Mouse (Mus musculus): ENCODE measurements around the gene Ngef.
"Not testable (repeated sequence)": the region's sequence is repeated elsewhere in the genome, so short reads cannot be mapped to it uniquely, and the experiment has no call there.

Ngef gene

GRCm38 (mm10) chr1:87471914-87472313, 101.8 kb downstream of the Ngef start:
- no peak for DNase-seq (ENCODE audit: low spot score)

GRCm38 (mm10) chr1:87469971-87470370, 103.7 kb downstream of the Ngef start, which contains the start of gene Snorc:
TSS of gene Snorc (plus strand) at chr1:87470271.
- not testable (repeated sequence) for DNase-seq (ENCODE audit: low spot score)

- DNase-seq (ENCODE audit: low spot score): no peak
These were observed 105.3 kb downstream of the Ngef start for GRCm38 (mm10) chr1:87468321-87468720.

GRCm38 (mm10) chr1:87467469-87467868, 106.2 kb downstream of the Ngef start:
- no peak for DNase-seq (ENCODE audit: low spot score)

- not testable (repeated sequence) for DNase-seq (ENCODE audit: low spot score)
These were observed 113.8 kb downstream of the Ngef start for GRCm38 (mm10) chr1:87459856-87460255.

GRCm38 (mm10) chr1:87458045-87458444, 115.6 kb downstream of the Ngef start:
- no peak for DNase-seq (ENCODE audit: low spot score)

- DNase-seq (ENCODE audit: low spot score): no peak
These were observed 117.2 kb downstream of the Ngef start for GRCm38 (mm10) chr1:87456425-87456824.

- no peak for DNase-seq (ENCODE audit: low spot score)
These were observed 124.2 kb downstream of the Ngef start for GRCm38 (mm10) chr1:87449432-87449831.

- peak; percentile 52 for DNase-seq (ENCODE audit: low spot score)
These were observed 126.2 kb downstream of the Ngef start for GRCm38 (mm10) chr1:87447183-87448104.

GRCm38 (mm10) chr1:87436583-87436982, 137.1 kb downstream of the Ngef start:
- DNase-seq (ENCODE audit: low spot score): no peak

GRCm38 (mm10) chr1:87435125-87435524, 138.5 kb downstream of the Ngef start:
- no peak for DNase-seq (ENCODE audit: low spot score)
